Mouse (Mus musculus): ENCODE measurements around the gene Zfp598. TPM values are rescaled to one million over a fixed set of nuclear protein-coding genes. Genes with fewer than 3 reads are reported as not detected.

The Zfp598 gene
- polyA plus RNA-seq, 1 experiment from 2014 or later: 18.1 TPM

DNA sequence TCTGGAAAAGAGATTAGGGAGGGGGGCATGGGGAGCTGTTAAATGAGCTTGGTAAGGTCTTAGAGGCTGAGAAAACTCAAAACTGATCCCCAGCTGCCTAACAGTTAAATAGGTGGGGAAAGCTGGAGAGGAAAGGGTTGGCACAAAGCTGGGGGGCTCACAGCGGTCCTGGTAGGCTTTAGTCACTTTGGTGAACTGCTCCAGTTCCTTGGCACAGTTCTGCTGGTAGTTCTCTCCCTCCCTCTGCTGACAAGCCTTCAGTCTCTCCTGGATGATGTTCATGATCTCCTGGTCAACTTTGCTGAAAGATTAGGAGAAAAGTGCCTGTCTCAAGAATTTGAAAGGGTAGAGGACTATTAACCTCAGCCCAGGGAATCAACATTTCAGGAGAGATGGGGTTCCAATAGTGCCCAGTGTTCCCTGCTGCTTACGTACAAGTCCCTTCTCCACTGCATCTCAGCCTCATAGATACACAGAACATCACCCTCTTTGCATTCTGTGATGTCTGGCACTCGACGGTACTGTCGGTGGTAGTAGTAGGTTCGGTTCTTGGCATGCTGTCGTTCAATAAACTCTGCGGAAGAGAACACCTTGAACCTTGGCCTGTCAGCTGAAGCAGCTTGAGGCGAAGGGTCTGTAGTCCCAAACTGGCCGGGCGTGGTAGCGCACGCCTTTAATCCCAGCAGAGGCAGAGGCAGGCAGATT lies 52.9 kb downstream of the Zfp598 start:
- peaks cover 15% of the 10 kb centered on the region; the same call in 1 of the 2 replicates for H3K36me3 ChIP-seq (ENCODE audit: insufficient read depth, low read length)
- H3K4me1 ChIP-seq (replicated peaks; ENCODE audit: insufficient read depth, low read length): peaks cover 8% of the 10 kb centered on the region
- H3K27ac ChIP-seq: no peak overlapping the region
- 0 out of 2 replicates have a peak overlapping the region, but pooled peaks have one; percentile 23 for H3K9ac ChIP-seq (ENCODE audit: low read depth, low read length)
- no peak for DNase-seq (ENCODE audit: low spot score)
- no peak for TF ChIP-seq CTCF (IDR thresholded peaks at IDR 0.05; ENCODE audit: low read depth)
- H3K4me2 ChIP-seq (ENCODE audit: low read length): peak overlapping the region; percentile 90
- 32% methylated on average over 13 of the region's 13 CpGs for WGBS
- H3K27me3 ChIP-seq (ENCODE audit: insufficient read depth, low read length): no peaks in the 10 kb centered on the region
- H3K9me3 ChIP-seq (replicated peaks; ENCODE audit: low read length): no peaks in the 10 kb centered on the region
- no peak for ATAC-seq (replicated peaks; ENCODE audit: low FRiP score, low read depth)
- H3K4me3 ChIP-seq (replicated peaks; ENCODE audit: low read depth, low read length): no peak overlapping the region

DNA sequence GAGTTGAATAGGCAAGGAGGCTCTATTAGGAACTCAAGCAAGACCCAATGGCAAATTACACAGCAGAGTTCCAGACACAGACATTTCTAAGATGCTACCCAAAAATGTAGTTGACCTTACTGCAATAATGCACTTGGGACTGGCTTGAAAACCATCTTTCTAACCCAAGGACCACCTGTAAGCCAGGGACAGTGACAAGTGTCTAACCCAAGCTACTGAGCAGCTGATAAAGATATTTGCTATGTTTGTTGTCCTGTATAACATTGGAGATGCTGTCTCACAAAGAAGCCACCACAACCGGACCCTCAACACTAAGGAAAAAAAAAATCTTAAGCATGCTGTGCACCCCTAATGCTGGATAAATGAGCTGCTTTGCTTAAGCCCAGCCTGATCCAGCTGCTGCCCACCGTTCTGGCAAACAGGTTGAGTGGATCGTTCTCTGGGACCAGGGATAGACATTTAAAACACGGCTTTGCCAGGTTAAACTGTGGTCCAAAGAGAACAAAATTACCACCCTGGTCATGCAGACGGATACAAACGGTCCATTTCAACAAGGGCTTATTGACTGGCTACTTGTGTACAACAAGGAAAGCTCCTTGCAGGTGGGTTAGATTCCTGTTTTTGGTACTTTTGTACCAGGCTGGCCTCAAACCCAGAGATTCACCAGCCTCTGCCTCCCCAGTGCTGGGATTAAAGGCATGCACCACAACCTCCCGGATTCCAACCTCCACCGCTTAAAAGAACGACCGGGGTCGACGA lies 53.8 kb downstream of the Zfp598 start:
- 1% methylated on average over 12 of the region's 12 CpGs for WGBS
- DNase-seq (ENCODE audit: low spot score) (no peak), ATAC-seq (replicated peaks; ENCODE audit: low FRiP score, low read depth) (no peak)
- Histone ChIP-seq H3K4me1 (replicated peaks; ENCODE audit: insufficient read depth, low read length) (peaks cover 8% of the 10 kb centered on the region), H3K36me3 (ENCODE audit: insufficient read depth, low read length) (peaks cover 15% of the 10 kb centered on the region; the same call in 1 of the 2 replicates), H3K9me3 (replicated peaks; ENCODE audit: low read length) (no peaks in the 10 kb centered on the region), H3K27ac (peak overlapping the region; percentile 91), H3K27me3 (ENCODE audit: insufficient read depth, low read length) (no peaks in the 10 kb centered on the region), H3K9ac (ENCODE audit: low read depth, low read length) (peak overlapping the region; percentile 92), H3K4me3 (replicated peaks; ENCODE audit: low read depth, low read length) (peak overlapping the region; percentile 88), H3K4me2 (ENCODE audit: low read length) (peak overlapping the region; percentile 90)
- no peak for TF ChIP-seq CTCF (IDR thresholded peaks at IDR 0.05; ENCODE audit: low read depth)

DNA sequence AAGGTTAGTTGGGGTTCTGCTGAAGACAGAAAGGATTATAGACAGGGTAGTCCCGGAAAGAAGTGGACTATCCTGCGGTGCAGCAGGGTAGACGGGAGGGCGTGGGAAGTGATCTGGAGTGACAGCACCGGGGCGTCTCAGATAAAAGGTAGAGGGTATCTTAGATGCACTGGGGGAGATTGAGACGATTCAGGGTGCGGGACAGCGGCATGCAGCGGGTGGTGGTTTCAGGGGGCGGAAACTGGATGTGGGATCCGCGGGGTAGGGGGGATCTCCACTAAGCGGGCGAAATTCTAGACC lies 54.3 kb downstream of the Zfp598 start:
- DNase-seq (ENCODE audit: low spot score): peak; percentile 31

DNA sequence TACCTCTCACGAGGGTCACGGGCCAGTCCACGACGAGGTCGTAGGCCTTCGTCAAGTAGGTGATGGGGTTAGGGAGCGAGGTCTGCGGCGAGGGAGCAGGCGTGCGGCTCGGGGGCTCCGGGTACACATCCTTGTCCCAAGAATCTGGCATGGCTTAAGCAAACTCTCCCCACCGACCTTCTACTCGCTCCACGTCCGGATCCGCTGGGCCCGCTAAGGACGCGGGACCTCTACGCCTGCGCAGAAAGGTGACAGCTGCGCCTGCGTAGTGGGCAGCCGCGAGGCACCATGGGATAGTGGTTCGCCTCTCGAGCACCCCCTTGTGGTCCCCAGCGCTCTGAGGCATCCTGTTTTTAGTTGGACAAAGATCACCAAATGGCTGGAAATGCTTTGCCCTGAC lies 54.7 kb downstream of the Zfp598 start, which contains the start of gene Ndufb10:
Ndufb10 (minus strand) TSS at position 295 of the 400 bp plus-strand sequence.
- peak within 1 kb of the TSS; percentile 88 for H3K4me3 ChIP-seq (replicated peaks; ENCODE audit: low read depth, low read length)
- H3K36me3 ChIP-seq (ENCODE audit: insufficient read depth, low read length): peaks cover 15% of the 10 kb centered on the region; the same call in 1 of the 2 replicates
- WGBS: 0% methylated on average over 30 of the region's 30 CpGs
- H3K27me3 ChIP-seq (ENCODE audit: insufficient read depth, low read length): no peaks in the 10 kb centered on the region
- peak; percentile 65 for ATAC-seq (replicated peaks; ENCODE audit: low FRiP score, low read depth)
- H3K4me2 ChIP-seq (ENCODE audit: low read length): peak within 1 kb of the TSS; percentile 90
- H3K4me1 ChIP-seq (replicated peaks; ENCODE audit: insufficient read depth, low read length): peaks cover 8% of the 10 kb centered on the region
- H3K9ac ChIP-seq (ENCODE audit: low read depth, low read length): peak within 1 kb of the TSS; percentile 92
- peak; percentile 98 for DNase-seq (ENCODE audit: low spot score)
- H3K9me3 ChIP-seq (replicated peaks; ENCODE audit: low read length): no peaks in the 10 kb centered on the region
- peak; percentile 98 for TF ChIP-seq CTCF (IDR thresholded peaks at IDR 0.05; ENCODE audit: low read depth)
- H3K27ac ChIP-seq: peak within 1 kb of the TSS; percentile 91

More for the DNA sequence above, 54.3 kb downstream of the Zfp598 start:
- no peak for ATAC-seq (replicated peaks; ENCODE audit: low FRiP score, low read depth)
- Histone ChIP-seq H3K4me2 (ENCODE audit: low read length) (peak overlapping the region; percentile 90), H3K27ac (peak overlapping the region; percentile 91), H3K4me1 (replicated peaks; ENCODE audit: insufficient read depth, low read length) (peaks cover 8% of the 10 kb centered on the region), H3K9ac (ENCODE audit: low read depth, low read length) (peak overlapping the region; percentile 92), H3K9me3 (replicated peaks; ENCODE audit: low read length) (no peaks in the 10 kb centered on the region), H3K36me3 (ENCODE audit: insufficient read depth, low read length) (peaks cover 15% of the 10 kb centered on the region; the same call in 1 of the 2 replicates), H3K4me3 (replicated peaks; ENCODE audit: low read depth, low read length) (peak overlapping the region; percentile 88), H3K27me3 (ENCODE audit: insufficient read depth, low read length) (no peaks in the 10 kb centered on the region)
- TF ChIP-seq CTCF (IDR thresholded peaks at IDR 0.05; ENCODE audit: low read depth): no peak
- WGBS: 1% methylated on average over 15 of the region's 15 CpGs

DNA sequence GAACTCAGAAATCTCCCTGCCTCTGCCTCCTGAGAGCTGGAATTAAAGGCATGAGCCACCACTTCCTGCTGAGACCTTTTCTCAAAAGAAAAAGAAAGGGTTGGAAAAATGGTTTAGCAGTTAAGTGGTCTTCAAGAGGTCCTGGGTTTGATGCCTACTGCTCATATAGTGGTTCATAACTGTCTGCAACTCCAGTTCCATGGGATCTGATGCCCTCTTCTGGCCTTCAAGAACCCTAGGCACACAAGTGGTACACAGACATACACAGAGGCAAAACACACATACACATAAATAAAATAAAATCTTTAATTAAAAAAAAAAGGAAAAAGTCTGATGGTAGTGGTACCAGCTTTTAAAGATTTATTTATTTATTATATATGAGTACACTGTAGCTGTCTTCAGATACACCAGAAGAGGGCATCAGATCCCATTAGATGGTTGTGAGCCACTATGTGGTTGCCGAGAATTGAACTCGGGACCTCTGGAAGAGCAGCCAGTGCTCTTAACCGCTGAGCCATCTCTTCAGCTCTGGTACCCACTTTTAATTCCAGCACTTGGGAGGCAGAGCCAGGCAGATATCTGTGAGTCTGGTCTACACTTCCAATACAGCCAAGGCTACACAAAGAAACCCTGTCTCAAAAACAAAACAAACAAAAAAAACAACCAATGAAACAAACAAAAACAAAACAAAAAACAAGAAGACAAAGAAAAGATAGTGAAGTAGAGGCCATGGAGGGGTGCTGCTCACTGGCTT lies 56.3 kb downstream of the Zfp598 start:
- Histone ChIP-seq H3K27ac (no peak overlapping the region), H3K36me3 (ENCODE audit: insufficient read depth, low read length) (peaks cover 15% of the 10 kb centered on the region; the same call in 1 of the 2 replicates), H3K9me3 (replicated peaks; ENCODE audit: low read length) (no peaks in the 10 kb centered on the region), H3K27me3 (ENCODE audit: insufficient read depth, low read length) (no peaks in the 10 kb centered on the region), H3K4me1 (replicated peaks; ENCODE audit: insufficient read depth, low read length) (peaks cover 8% of the 10 kb centered on the region), H3K4me2 (ENCODE audit: low read length) (no peak overlapping the region), H3K9ac (ENCODE audit: low read depth, low read length) (no peak overlapping the region), H3K4me3 (replicated peaks; ENCODE audit: low read depth, low read length) (no peak overlapping the region)
- DNase-seq (ENCODE audit: low spot score) (no peak), ATAC-seq (replicated peaks; ENCODE audit: low FRiP score, low read depth) (no peak)
- 0 out of 2 replicates have a peak, but pooled peaks have one; percentile 25 for TF ChIP-seq CTCF (IDR thresholded peaks at IDR 0.05; ENCODE audit: low read depth)
- 84% methylated on average over 3 of the region's 3 CpGs for WGBS

DNA sequence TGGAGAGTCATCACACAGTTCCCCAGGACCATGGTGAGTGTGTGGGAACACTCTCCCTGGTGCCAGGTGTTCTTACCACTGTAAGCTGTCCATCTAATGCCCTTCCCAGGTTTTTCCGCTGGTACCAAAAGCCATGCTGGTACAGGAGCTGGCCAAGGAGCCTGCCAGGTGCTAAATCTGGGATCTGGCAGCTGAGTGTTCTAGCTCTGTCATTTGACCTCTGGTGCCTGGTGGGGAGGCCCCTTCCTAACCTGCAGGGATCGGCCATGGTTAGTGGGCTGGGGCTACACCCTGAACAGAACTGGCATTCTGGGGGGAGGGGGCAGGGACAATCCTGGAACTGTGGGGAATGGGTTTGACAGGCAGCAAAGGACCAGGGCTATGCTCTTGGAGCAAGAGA lies 58.1 kb downstream of the Zfp598 start, which contains the start of gene Rpl3l:
Rpl3l (plus strand) TSS at position 203 of the 400 bp plus-strand sequence.
- Histone ChIP-seq H3K27me3 (ENCODE audit: insufficient read depth, low read length) (no peaks in the 10 kb centered on the region), H3K4me3 (replicated peaks; ENCODE audit: low read depth, low read length) (no peak within 1 kb of the TSS), H3K4me2 (ENCODE audit: low read length) (no peak within 1 kb of the TSS), H3K4me1 (replicated peaks; ENCODE audit: insufficient read depth, low read length) (no peaks in the 10 kb centered on the region), H3K9me3 (replicated peaks; ENCODE audit: low read length) (no peaks in the 10 kb centered on the region), H3K9ac (ENCODE audit: low read depth, low read length) (no peak within 1 kb of the TSS), H3K36me3 (ENCODE audit: insufficient read depth, low read length) (0 out of 2 replicates have a peak, but pooled peaks cover under 1% of the 10 kb centered on the region), H3K27ac (no peak within 1 kb of the TSS)
- 49% methylated on average over 2 of the region's 2 CpGs for WGBS
- no peak for ATAC-seq (replicated peaks; ENCODE audit: low FRiP score, low read depth)
- DNase-seq (ENCODE audit: low spot score): no peak
- no peak for TF ChIP-seq CTCF (IDR thresholded peaks at IDR 0.05; ENCODE audit: low read depth)
